Mouse (Mus musculus) cerebellum, adult 8-10 months (tissue): ENCODE results near the gene Lims1.
A peak's percentile ranks its signal among the peaks of the same experiment; 100 is the strongest.

ENCODE experiments used
- DNase-seq: peaks from one replicate; pipeline ENCODE4 v3.0.0; 2022

Lims1 gene

DNA sequence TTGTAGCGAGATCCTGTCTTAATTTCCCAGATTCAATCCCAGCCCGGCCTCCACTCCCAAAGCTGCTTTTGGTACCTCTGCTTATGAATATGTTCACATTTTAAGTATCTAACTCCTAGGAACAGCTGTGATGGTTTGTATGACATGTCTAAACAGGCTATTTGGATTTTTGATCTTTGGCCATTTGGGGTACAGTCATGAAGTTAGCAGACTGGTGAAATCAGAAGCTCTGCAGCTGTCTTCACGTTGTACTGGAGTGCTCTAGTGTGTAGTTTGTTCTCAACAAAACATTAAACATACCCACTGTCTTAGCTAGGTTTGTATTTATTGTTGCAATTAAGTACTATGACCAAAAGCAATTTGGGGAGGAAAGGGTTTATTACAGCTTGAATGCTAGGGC, 63.7 kb downstream of the Lims1 start:
- no peak for DNase-seq

DNA sequence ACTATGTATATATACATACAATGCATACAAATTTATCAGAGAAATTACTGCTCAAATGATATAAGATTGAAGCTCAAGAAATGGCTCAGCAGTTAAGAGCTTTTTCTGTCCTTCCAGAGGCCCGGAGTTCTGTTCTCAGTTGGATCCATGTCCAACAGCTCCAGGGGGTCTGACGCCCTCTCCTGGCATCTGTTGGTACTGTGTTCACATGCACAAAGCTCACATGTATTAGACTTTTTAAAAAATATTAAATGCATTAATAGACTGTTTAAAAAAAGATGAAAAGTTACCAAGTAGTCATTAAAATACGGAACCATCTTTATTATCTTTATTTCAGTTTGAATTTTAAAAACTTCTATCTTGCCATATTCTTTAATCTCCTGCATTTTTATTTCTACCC, 65.4 kb downstream of the Lims1 start:
- DNase-seq = no peak

DNA sequence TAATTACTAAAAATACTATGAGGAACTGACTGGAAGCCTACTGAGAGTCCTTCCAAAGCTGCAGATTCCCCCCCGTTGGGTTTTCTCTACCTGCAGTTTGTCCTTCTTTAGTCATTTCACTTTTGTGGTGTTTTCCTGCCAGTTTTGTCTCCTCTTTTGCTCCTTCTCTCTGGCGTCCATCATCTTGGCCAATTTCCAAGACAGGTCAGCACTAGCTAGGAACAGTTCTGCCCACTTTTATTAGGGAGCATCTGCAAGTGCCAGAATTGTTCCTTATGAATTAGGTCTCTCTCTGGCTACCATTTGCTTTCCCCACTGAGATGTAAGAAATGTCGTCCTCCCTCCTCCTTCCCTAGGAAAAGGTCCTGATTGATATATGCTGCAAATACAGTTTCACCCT, 65.9 kb downstream of the Lims1 start:
- no peak for DNase-seq

DNA sequence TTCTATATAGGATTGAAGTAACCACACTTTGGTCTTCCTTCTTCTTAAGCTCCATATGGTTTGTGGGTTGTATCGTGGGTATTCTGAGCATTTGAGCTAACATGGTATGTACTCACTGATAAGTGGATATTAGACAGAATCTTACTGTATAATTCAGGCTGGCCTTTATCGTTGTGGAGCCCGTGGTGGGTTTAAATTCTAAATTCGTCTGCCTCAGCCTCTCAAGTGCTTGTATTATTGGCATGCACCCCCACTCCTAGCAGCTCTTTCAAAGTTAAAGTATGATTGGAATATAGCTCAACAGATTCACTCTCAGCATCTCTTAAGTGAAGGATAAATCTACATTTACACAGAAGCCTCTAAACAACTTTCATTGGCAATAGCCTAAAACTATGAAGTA, 69.2 kb downstream of the Lims1 start:
- DNase-seq = no peak

DNA sequence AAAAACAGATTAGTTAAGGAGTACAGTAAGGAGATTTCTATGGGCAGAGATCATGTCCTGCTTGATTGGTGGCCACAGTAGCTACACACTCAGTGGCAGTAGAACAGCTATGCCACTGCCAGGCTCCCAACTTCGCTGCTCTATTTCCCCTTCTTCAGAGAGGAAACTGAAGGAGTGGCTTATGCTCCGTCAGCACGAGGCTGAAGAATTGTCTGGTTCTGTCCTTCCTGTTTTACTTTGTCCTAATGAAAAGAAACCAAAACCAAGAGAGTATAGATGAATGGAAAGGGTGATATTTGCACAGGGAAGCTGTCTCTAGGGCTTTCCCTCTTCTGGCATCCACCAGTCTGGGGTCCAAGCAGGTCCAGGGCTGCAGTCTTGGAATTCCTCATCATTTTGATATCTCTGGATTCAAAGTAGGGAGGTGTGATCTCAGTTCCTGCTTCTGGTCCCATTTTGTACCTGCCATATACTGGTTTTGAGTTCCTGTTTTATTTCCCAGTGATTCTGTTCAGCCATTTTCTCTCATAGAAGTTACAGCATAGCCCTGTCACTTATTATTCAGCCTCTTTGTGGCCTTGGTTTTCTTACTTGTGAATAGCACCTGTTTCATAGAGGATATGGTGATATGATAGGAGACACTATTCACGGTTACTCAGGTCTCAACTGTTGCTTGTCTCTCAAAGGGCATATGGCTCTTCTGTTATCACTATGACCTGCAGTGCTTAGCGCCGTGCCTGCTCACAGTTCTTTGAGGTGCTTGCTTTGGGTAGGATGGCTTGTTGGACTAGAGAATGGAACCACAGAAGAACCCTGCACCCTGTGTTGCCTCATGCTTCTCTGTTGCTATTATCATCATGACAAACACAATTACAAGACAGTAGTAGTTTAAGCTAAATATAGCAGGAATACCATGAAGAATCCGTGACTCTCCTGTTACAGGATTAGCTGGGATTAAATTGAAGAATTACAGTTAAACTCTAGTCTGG, 70.1 kb downstream of the Lims1 start:
- DNase-seq = no peak

DNA sequence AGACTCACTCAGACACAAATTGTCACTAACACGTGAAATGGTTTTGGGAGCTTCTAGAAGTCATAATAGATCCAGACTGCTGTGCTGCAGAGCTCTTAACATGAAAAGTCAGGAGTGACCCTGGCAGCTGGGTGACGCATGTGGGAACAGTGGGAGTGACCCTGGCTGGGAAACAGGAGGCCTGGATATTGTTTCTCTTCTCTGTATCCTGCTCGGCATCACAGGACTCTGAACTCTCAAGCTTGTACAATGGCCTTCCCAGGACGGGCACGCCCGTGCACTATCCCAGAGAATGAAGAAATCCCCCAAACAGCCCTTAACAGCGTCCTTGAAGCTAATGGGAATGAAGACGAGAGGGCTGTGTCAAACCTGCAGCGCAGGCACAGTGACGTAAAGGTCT, 70.9 kb downstream of the Lims1 start:
- DNase-seq = no peak

DNA sequence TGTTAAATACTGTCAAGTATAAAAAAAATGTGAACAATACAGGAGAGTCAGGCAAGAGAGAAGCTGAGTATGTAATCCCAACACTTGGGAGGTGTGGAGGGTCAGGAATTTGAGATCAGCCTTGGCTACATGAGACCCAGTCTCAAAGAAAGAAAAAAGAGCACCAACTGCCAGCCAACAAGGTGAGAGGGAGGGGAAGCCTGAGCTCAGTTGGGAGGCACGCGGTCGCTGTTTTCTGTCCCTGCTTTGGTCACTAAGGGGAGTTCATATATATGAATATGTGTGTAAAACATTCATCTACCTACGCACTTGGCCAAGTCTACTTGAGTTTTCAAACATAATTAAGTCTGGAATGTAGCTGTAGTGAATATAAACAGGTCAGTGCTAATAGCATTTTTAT, 72.0 kb downstream of the Lims1 start:
- no peak for DNase-seq

DNA sequence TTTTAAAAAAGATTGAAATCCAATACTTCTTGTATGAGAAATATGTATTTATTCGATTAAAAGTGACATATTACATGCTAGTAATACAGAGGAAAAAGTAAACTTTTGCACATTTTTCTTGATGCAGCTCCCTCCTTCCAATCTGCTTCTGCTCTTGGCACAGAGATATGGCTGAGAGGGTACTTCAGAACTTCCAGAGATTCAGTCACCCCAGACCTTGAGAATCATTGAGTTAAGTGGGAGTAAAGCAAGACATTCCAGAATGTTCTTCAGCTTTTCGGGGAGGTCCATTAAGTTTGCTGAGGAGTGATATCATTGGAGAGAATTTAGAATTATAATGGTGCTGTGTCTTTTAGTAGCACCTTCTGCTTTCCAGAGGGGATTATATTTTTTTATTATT, 72.5 kb downstream of the Lims1 start:
- no peak for DNase-seq

DNA sequence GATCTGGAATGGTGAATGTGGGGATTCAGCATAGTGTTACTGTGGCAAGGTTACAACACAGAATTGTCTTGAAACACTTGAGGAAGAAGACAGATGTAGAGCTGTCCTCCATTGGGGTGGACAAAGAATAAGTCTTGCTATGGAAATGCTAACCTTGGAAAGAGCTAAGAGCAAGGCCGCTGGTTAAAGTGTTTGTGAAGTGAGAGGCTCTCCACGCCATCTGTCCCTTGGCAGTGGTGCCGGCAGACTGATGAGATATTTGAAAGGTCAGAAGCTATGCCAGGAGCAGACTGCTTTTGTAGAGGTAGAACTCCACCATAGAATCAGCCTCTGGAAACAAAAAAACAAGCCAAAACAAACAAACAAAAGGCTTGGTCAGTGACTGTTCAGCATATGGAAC, 73.3 kb downstream of the Lims1 start:
- peak; percentile 66 for DNase-seq

DNA sequence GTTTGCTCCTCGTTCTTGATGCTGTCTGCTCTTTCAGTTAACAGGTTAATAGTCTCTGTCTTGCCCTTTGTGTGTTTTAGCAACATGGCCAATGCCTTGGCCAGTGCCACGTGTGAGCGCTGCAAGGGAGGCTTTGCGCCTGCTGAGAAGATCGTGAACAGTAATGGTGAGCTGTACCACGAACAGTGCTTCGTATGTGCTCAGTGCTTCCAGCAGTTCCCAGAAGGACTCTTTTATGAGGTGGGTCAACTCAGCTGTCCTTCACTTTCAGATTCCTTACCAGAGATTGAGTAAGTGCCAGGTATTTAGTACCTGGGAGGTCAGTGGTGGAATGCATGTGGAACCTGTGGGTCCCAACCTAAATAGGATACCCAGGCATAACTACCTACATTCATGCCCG, 75.7 kb downstream of the Lims1 start:
- no peak for DNase-seq

DNA sequence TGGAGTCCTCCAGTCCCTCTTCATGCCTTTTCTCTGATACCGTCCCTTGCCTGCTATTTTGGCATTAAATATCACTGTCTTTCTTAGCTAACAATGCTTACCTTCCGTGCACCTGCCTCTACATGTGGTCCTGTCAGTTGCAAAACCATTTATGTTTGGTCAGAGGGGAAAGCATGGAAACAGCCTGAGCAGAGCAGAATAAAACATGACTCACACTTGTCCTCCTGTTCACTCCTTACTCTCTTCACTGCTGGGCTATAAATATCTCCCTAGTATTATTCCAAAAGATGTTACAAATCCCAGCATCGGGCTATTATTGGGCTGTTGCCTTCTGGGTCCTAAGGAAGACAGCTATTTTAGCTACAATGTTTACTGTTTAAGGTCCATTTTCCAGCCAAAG, 78.6 kb downstream of the Lims1 start:
- no peak for DNase-seq

DNA sequence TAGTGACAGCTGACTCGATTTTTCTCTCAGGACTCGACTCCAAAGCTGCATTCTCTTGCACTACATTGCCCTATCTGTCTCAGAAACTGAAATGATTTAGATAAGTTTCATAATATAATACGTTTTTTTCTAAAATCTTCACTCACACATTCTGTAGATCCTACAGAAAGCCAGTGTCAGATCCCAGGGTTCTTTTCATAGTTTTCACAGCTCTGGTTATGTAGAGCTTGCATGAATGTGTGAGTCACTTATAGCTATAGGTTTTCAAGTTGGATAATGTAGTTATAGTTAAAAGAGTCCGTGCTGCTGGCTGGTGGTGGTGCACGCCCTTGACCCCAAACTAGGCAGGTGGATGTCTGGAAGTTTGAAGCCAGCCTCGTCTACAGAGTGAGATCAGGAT, 81.4 kb downstream of the Lims1 start:
- DNase-seq = no peak

DNA sequence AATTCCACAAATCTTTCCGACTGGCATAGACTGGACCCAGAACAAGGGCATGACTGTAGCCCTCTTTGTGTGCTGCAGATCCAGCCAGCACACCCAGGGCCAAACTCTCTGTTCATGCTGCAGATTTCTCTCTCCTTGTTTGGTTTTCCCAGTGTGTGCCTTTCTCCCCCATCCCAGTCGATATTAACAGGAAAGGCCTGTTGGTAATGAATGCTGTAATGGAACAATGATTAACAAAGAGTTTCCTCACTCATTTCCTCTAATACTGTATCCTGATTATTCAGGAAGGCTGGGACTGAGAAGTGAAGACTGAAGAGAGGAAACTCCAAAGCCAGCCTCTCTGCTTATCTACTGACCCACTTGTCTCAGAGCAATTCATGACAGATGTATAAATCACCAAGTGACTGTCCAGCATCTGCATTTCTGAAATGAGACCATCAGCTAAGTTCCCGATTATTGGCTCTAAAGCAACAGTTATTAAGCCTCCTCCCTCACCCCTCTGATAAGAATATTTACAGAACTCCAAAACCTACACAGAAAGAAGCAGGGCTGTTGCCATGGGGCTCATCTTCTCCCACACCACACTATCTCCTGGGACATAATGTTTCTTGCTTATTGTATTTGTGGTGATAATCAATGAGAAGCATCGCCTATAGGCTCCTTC, 82.2 kb downstream of the Lims1 start:
- DNase-seq = no peak

DNA sequence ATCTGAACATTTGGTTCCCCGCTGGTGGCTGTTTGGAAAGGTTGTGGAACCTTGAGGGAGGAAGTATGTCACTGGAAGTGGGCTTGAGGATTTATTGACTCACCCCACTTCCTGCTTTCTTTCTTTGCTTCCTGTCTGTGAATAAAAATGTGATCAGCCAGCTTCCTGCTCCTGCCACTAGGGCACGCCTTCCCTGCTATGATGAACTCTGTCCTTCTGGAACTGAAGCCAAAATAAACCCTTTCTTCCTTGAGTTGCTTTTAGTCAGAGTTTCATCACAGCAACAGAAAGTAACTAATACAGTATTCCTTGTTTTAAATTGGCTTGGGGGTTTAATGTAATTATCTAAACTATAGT, 82.7 kb downstream of the Lims1 start:
- DNase-seq = no peak

DNA sequence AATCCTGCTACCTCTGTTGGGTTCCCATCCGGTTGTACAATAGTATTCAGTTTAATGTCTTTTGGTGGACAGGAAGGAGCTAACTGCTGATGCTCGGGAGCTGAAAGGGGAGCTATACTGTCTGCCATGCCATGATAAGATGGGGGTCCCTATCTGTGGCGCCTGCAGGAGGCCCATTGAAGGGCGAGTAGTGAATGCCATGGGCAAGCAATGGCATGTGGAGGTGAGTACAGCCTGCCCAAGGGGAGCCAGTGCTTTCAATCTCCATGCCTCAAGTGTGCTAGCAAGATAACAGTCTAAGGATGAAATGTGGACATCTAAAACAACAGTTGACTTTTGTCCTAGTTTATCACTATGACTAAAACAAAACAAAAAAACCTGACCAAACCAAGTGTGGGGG, 89.1 kb downstream of the Lims1 start:
- no peak for DNase-seq

DNA sequence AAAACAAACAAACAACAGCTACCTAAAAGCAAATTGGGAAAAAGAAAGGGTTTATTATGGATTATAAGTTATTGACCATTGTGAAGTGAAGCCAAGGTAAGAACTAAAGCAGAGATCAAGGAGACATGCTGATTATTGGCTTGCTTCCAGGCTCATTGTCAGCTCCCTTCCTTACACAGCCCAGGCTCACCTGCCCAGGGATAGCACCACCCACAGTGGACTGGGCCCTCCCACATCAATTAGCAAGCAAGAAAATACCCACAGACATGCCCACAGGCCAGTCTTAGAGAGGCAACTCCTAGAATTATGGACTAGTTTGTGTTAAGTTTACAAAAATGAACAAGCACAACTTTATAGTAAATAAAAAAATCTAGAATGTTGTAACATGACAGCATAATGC, 89.6 kb downstream of the Lims1 start:
- DNase-seq = no peak

DNA sequence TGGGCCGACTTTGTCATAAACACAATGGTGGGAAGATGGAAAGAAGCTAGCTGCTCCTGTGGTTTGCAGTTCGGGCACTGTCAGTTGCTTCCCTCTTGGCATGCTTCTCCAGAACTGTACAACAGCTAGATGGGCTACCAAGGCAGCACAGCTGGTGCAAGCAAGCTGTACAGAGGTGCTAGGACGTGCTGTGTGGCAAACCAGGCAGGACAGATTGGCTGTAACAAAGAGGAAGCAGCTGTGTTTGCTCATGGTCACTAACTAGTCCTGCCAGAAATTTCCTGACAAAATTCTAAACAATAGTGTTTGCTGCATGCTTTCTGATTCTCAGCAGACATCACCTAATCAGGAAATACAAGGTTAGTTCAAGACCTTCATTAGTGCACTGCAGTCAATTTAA, 93.4 kb downstream of the Lims1 start:
- no peak for DNase-seq

DNA sequence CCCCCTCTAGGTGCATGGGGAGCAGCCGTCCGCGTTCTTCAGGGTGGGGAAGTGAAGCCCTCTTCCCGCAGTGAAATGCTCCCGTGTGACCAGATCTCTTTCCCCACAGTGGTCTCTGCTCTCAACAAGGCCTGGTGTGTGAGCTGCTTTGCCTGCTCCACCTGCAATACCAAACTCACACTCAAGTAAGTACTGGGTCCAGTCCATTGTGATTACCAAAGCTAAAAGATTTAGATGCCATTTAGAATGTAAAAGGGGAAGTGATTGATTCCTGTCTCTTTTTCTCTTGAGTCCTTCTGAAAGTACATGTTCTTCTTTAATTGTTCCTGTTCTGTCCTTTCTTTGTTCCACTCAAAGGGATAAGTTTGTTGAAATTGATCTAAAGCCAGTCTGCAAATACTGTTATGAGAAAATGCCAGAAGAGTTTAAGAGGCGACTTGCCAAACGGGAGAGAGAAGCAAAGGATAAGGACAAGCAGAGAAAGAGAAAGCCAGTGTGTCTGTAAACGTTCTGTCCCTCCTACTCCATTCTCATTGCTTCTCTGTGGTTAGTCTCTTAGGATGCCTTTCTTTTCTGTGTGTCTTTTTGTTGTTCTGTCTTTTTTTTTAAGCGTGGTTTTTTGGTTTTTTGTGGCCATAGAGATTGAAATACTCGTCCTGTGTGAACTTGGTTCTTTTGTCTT, 95.2 kb downstream of the Lims1 start:
- no peak for DNase-seq

DNA sequence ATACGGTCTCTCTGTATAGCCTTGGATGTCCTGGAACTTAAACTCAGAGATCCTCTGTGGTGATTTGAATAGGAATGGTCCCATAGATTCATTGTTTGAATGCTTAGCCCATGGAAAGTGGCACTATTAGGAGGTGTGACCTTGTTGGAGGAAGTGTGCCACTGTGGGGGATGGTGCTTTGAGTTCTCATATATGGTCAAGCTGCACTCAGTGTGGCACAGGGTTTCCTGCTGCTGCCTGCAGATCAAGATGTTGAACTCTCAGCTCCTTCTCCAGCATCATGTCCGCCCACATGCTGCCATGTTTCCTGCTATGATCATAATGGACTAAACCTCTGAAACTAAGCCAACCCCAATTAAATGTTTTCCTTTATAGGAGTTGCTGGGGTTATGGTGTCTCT, 104.7 kb downstream of the Lims1 start:
- DNase-seq = no peak

DNA sequence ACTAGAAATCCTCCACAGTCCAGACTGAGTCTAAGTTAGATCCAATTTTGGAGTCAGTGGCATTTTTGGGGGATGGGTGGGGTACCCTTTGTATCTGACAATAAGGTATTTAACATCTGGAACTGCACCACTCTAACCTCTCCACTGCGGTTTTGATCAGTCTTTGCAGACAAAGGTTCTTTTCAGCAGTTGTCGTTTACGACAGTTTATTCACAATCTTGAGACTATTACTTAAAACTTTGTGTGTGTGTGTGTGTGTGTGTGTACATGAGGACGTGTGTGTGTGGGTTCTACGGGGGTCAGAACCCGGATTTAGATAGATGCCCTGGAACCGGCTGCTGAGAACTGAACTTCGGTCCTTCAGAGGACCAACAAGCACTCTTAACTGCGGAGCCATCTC, 122.6 kb downstream of the Lims1 start:
- no peak for DNase-seq

DNA sequence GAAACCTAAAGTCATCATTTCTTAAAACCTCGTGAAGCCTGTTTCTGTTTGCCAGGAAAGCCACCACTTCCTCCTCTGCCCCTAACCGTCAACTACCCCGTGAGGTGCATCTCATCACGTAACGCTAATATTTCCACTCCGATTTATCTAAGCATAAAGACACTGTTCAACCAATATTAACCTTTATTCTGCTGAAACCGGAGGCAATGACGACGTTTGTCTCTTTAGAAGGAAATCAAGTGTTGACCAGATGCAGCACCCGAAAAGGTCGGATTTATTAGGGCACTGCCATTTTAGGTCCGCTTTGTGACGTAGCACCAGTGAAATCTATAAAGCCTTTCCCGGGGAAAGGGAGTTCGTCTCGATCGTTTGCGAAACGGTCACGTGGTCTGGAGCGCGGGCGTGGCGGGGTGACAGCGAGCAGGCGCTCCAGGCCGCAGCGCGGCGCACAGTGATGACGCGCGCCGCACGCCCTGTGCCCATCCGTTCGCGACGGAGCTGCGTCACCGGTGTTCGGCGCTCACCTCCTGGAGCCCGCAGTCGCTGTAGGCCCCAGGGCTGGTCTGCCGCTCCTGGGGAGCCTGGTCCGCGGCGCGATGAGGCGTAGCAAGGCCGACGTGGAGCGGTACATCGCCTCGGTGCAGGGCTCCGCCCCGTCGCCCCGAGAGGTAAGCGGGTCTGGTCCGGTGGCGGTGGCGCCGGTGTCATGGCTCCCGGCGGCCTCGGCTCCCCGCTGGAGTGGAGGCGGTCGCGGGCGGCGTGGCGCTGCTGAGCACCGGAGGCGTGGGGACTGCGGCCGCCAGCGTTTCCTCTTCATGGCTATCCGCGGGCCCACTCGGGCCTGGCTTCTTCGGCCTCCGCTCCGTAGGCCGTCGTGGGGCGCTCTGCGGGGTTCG, 123.4 kb downstream of the Lims1 start, which contains the start of gene Ranbp2:
Gene Ranbp2 (plus strand): TSS at position 537 of the 896 bp plus-strand sequence.
- DNase-seq = peak; percentile 97

DNA sequence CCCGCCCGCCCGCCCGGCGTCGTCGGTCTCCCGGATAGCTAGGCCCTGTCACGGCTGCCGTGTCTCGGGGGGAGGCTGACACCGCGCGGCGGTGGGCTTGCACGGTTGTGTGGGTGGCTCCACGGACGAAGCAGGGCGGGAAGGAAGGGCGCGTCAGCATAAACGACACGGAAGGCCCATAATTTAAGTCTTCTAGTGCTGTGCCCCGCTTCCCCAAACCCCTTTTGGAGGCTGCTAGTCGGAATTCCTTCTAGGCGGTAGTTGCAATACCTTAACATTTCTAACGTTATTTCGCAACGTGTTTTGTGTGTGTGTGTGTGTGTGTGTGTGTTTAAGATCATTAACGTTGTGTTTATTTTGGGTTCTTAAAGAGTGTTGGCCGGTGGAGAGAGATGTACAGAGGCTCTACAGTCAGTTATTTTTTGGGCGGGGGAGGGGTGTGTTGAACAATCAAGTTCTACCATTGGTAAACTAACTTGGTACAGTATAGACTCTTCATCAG, 124.1 kb downstream of the Lims1 start:
- DNase-seq = no peak

DNA sequence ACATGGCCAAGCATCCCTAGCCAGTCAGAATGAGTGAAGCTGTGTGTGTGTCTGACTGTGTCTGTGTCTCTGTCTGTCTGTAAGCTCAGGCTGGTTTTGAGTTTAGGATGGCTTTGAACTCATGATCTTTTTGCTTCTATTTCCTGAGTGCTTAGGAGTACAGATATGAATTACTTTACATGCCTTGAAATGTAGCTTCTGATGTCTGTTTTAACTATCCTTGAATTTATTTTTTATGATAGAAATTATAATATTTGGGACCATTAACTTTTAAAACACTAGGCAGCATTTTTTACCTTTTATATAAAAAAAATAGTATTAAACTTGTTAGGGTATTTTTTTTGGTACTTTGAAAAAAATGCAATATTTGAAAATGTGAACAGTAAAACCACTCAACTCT, 128.3 kb downstream of the Lims1 start:
- DNase-seq = no peak
